Mouse (Mus musculus): Measurements from ENCODE around the gene Rab5if. TPM values are rescaled to one million over a fixed set of nuclear protein-coding genes. Genes with fewer than 3 reads are reported as not detected.
"Not testable (repeated sequence)": the region's sequence is repeated elsewhere in the genome, so short reads cannot be mapped to it uniquely, and the experiment has no call there.

The Rab5if gene
- polyA plus RNA-seq, 1 experiment from 2014 or later, result 174 TPM

DNA sequence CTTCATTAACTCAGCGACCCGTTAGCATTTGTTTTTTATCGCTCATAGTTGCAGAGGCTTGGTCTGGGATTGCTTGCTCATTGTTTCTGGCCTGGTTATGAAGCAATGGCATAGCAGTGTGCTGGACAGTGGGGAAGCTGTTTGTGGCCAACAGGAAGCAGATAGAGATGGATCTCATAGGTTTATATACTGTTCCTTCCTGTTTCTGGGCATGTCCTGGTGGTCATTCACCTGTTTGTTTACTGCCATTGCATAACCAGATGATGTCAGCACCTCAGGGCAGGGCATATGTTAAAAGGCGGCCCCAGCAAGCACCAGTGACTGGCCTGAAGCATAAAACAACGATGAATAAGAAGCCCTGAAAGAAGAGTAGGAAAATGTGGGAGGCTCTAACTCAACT is 12.4 kb upstream of the Rab5if start:
- WGBS, result 90% methylated on average over 5 of the region's 5 CpGs
- DNase-seq (ENCODE audit: low spot score) (no peak), ATAC-seq (ENCODE audit: low FRiP score) (no peak)
- no peak overlapping the region for H3K4me2 ChIP-seq (replicated peaks)
- H3K9me3 ChIP-seq (ENCODE audit: control insufficient read depth, low read length), result no peaks in the 10 kb centered on the region
- H3K4me1 ChIP-seq (replicated peaks; ENCODE audit: control insufficient read depth, insufficient read depth, low read length), result 0 out of 2 replicates have a peak, but pooled peaks cover 5% of the 10 kb centered on the region
- H3K27ac ChIP-seq, result no peak overlapping the region
- H3K9ac ChIP-seq, result no peak overlapping the region
- peaks cover 28% of the 10 kb centered on the region; the same call in 1 of the 2 replicates for H3K36me3 ChIP-seq (replicated peaks; ENCODE audit: control insufficient read depth, insufficient read depth)
- H3K4me3 ChIP-seq (replicated peaks; ENCODE audit: low read length), result no peak overlapping the region
- no peaks in the 10 kb centered on the region for H3K27me3 ChIP-seq (ENCODE audit: control insufficient read depth, insufficient read depth, low read length)

DNA sequence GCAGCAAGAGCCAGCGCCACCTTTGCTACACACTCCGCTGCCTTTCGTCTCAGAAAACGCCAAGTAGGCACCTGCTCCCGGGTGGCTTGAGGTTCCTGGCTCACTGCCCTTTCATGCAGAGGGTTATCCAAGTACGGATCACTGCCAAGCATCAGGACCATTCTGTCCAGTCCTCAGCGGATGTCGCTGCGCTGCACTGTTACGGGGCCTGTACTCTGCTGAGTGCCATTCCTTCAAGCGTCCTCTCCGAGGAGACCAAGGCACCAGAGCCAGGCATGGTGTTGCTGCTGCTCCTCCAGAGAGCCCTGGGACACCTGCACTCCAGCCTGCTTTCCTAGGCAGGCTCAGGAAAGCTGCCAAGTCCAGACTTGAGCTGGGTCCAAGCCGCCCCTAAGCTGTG is 9.3 kb upstream of the Rab5if start:
- not testable (repeated sequence) for H3K4me1 ChIP-seq (replicated peaks; ENCODE audit: control insufficient read depth, insufficient read depth, low read length); DNase-seq (ENCODE audit: low spot score); H3K9ac ChIP-seq; H3K4me3 ChIP-seq (replicated peaks; ENCODE audit: low read length); H3K27me3 ChIP-seq (ENCODE audit: control insufficient read depth, insufficient read depth, low read length); H3K27ac ChIP-seq; H3K9me3 ChIP-seq (ENCODE audit: control insufficient read depth, low read length); H3K4me2 ChIP-seq (replicated peaks)
- peak; percentile 53; the same call in 1 of the 2 replicates for ATAC-seq (ENCODE audit: low FRiP score)
- WGBS, result 71% methylated on average over 8 of the region's 13 CpGs
- H3K36me3 ChIP-seq (replicated peaks; ENCODE audit: control insufficient read depth, insufficient read depth), result peaks cover 37% of the 10 kb centered on the region

DNA sequence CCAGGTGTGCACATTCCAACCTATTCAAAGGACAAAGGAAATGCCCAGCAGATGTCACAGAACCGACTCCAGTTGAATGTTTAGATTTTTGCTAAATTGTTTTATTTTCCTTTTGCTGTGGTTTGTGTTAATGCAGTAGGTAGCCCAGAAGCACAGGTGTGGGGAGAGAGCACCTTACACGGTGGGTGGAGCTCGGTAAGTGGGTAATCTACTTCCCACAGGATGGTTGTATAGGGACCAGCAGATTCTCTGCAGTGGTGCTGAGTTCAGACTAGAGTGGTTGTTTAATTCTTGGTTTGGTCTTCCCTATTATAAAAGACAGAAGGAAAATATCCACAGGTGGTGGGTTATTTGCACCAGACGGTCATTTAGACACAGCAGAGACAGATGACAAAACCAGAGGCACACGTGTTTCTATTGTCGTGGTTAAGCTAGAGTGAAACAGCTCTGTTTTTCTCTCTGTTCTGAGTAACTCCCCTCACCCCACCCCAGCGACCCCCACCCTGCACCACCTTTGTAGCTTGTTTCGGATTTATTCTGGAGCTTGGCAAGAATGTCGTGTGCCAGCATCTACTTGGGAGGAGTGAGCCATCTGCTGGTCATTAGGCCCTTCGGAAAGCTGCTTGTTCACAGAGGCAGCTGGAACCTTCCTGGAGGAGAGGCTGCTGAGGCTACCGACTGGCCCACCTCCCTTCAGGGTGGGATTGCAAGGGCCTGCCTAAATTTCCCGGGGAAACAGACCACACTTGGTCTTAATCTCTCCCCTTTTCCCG is 8.7 kb upstream of the Rab5if start:
- ATAC-seq (ENCODE audit: low FRiP score) (peak; percentile 46; the same call in 1 of the 2 replicates), DNase-seq (ENCODE audit: low spot score) (peak; percentile 60)
- not testable (repeated sequence) for H3K27me3 ChIP-seq (ENCODE audit: control insufficient read depth, insufficient read depth, low read length)

DNA sequence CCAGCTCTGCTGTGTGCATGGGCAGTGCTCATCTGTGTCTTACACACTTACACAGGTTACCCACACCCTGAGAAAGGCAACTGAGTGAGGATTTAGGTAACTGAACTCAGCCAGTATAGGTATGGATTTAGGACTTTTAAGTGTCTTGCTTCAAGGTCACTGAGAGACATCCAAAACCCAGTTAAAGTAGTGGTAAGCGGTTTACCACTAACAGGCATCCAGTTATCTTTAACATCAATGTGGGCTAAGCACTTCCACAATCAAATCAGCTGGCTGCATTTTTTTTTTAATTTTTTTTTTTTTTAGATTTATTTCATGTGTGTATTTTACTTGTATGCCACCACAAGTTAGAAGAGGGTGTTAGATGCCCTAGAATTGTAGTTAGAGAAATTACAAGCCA is 6.6 kb upstream of the Rab5if start:
- ATAC-seq (ENCODE audit: low FRiP score) (no peak), DNase-seq (ENCODE audit: low spot score) (no peak)
- no peak overlapping the region for H3K9ac ChIP-seq
- no peaks in the 10 kb centered on the region for H3K27me3 ChIP-seq (ENCODE audit: control insufficient read depth, insufficient read depth, low read length)
- H3K36me3 ChIP-seq (replicated peaks; ENCODE audit: control insufficient read depth, insufficient read depth), result peaks cover 25% of the 10 kb centered on the region
- WGBS, result 92% methylated on average over 1 of the region's 1 CpGs
- H3K4me1 ChIP-seq (replicated peaks; ENCODE audit: control insufficient read depth, insufficient read depth, low read length), result peaks cover 3% of the 10 kb centered on the region
- H3K4me3 ChIP-seq (replicated peaks; ENCODE audit: low read length), result no peak overlapping the region
- no peak overlapping the region for H3K27ac ChIP-seq
- no peak overlapping the region for H3K4me2 ChIP-seq (replicated peaks)
- H3K9me3 ChIP-seq (ENCODE audit: control insufficient read depth, low read length), result no peaks in the 10 kb centered on the region

More for the DNA sequence above, 8.7 kb upstream of the Rab5if start:
- H3K36me3 ChIP-seq (replicated peaks; ENCODE audit: control insufficient read depth, insufficient read depth), result peaks cover 37% of the 10 kb centered on the region
- WGBS, result 50% methylated on average over 13 of the region's 13 CpGs
- H3K27ac ChIP-seq; H3K4me3 ChIP-seq (replicated peaks; ENCODE audit: low read length); H3K4me1 ChIP-seq (replicated peaks; ENCODE audit: control insufficient read depth, insufficient read depth, low read length); H3K9ac ChIP-seq; H3K9me3 ChIP-seq (ENCODE audit: control insufficient read depth, low read length); H3K4me2 ChIP-seq (replicated peaks): not testable (repeated sequence)

DNA sequence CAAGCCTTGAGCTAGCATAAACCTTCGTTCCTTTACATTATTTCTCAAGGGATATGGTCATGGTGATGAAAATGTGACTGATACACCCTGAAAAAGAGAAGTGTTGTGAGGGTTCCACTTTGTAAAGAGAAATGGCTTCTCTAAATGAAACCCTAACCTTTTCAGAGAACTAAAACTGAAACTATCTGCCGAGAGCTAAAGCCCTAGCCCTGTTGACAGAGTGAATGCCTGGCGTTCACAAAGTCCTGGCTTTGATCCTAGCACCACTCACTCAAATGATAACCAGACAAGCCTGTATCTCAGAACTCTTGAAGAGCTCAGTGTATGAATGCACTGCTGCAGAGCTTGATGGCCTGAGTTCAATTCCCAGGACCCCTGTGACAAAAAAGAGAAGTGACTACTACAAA is 5.5 kb upstream of the Rab5if start:
- Histone ChIP-seq H3K36me3 (replicated peaks; ENCODE audit: control insufficient read depth, insufficient read depth) (peaks cover 15% of the 10 kb centered on the region; the same call in 1 of the 2 replicates), H3K9ac (no peak overlapping the region), H3K4me3 (replicated peaks; ENCODE audit: low read length) (no peak overlapping the region), H3K4me2 (replicated peaks) (no peak overlapping the region), H3K9me3 (ENCODE audit: control insufficient read depth, low read length) (no peaks in the 10 kb centered on the region), H3K4me1 (replicated peaks; ENCODE audit: control insufficient read depth, insufficient read depth, low read length) (peaks cover 10% of the 10 kb centered on the region), H3K27ac (no peak overlapping the region), H3K27me3 (ENCODE audit: control insufficient read depth, insufficient read depth, low read length) (no peaks in the 10 kb centered on the region)
- ATAC-seq (ENCODE audit: low FRiP score) (no peak), DNase-seq (ENCODE audit: low spot score) (no peak)
- WGBS, result 86% methylated on average over 3 of the region's 3 CpGs

DNA sequence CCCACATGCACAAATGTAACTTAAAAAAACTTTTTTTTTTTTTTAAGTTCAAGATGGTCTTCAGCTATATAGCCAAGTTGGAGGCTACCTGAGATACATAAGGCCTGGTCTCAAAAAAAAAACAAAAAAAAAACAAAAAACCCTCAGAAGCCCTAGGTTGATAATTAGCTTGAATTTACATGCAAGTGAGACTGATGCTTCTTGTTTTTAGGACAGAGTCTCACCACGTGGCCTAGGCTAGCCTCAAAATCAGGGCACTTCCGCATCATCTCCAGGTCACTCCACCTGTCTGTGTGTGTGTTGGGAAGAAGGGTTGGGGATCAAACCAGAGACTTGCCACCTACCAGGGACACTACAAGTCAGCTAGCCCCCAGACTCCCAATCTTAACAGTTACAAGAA is 5.1 kb upstream of the Rab5if start, which contains the start of gene 4930518I15Rik:
Gene 4930518I15Rik, minus strand, starts transcription at position 112 of the 400 bp plus-strand sequence.
- Histone ChIP-seq H3K9ac (no peak within 1 kb of the TSS; the same call in 1 of the 2 replicates), H3K36me3 (replicated peaks; ENCODE audit: control insufficient read depth, insufficient read depth) (peaks cover 13% of the 10 kb centered on the region; the same call in 1 of the 2 replicates), H3K4me1 (replicated peaks; ENCODE audit: control insufficient read depth, insufficient read depth, low read length) (peaks cover 10% of the 10 kb centered on the region), H3K4me3 (replicated peaks; ENCODE audit: low read length) (no peak within 1 kb of the TSS), H3K4me2 (replicated peaks) (no peak within 1 kb of the TSS), H3K9me3 (ENCODE audit: control insufficient read depth, low read length) (no peaks in the 10 kb centered on the region), H3K27me3 (ENCODE audit: control insufficient read depth, insufficient read depth, low read length) (no peaks in the 10 kb centered on the region), H3K27ac (no peak within 1 kb of the TSS)
- DNase-seq (ENCODE audit: low spot score), result no peak
- no peak for ATAC-seq (ENCODE audit: low FRiP score)
- 90% methylated on average over 2 of the region's 2 CpGs for WGBS

DNA sequence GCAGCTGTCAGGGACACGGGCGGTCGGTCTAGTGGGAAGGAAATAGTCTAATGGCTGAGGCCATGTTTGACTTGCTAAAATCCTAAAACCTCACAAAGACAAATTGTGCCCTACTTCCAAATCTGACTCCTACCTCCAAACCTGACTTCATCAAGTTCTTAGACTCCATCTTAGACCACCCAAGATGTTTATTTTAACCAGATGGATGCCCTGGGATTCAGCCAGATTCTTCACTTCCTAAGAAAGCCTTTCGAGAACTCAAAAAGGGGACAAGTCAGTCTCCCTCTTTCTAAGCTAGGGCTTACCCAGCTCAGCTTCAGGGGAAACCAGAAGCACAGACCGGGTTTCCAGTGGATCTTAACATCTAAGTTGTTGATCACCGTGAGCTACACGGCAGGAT is 4.3 kb upstream of the Rab5if start:
- no peak for DNase-seq (ENCODE audit: low spot score)
- no peak overlapping the region for H3K4me2 ChIP-seq (replicated peaks)
- H3K36me3 ChIP-seq (replicated peaks; ENCODE audit: control insufficient read depth, insufficient read depth), result peaks cover 12% of the 10 kb centered on the region; the same call in 1 of the 2 replicates
- 91% methylated on average over 7 of the region's 7 CpGs for WGBS
- no peaks in the 10 kb centered on the region for H3K9me3 ChIP-seq (ENCODE audit: control insufficient read depth, low read length)
- no peaks in the 10 kb centered on the region for H3K27me3 ChIP-seq (ENCODE audit: control insufficient read depth, insufficient read depth, low read length)
- ATAC-seq (ENCODE audit: low FRiP score), result no peak
- H3K4me1 ChIP-seq (replicated peaks; ENCODE audit: control insufficient read depth, insufficient read depth, low read length), result peaks cover 11% of the 10 kb centered on the region
- no peak overlapping the region for H3K27ac ChIP-seq
- H3K4me3 ChIP-seq (replicated peaks; ENCODE audit: low read length), result no peak overlapping the region
- no peak overlapping the region for H3K9ac ChIP-seq

DNA sequence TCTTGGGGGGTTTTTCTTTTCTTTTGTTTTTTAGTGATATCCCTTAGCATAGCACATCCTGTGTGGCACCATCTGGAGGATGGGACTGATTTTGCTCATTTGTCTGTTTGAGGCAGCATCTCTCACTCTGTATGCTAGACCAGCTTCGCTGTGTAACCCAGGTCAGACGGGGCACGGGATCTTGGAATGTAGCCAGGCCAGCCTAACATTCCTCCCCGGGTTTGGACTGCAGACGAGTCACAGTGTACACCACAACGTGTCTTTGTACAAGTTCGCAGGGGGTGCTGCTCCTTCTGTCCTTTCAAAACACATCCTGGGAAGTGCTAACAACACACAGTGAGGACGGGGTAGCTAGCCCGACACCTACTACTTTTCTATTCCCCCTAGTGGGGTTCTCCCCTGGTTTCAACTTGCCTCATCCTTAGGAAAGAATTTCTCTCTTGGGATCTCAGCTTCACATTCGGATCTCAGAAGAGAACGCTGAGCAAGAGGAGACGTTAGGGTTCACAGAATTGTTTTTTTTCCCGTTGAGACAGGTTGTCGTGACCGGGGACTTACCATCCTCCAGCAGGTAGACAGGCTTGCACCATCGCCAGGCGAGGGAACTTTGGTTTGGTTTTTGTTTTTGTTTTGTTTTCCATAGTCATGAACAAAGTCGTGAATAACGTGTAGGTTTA is 749 bp upstream of the Rab5if start:
- Histone ChIP-seq H3K4me2 (replicated peaks) (peak overlapping the region; percentile 72), H3K27me3 (ENCODE audit: control insufficient read depth, insufficient read depth, low read length) (no peaks in the 10 kb centered on the region), H3K9me3 (ENCODE audit: control insufficient read depth, low read length) (no peaks in the 10 kb centered on the region), H3K9ac (peak overlapping the region; percentile 83), H3K27ac (peak overlapping the region; percentile 90), H3K4me1 (replicated peaks; ENCODE audit: control insufficient read depth, insufficient read depth, low read length) (peaks cover 22% of the 10 kb centered on the region), H3K4me3 (replicated peaks; ENCODE audit: low read length) (peak overlapping the region; percentile 66), H3K36me3 (replicated peaks; ENCODE audit: control insufficient read depth, insufficient read depth) (peaks cover 27% of the 10 kb centered on the region)
- under 1% methylated on average over 19 of the region's 19 CpGs for WGBS
- ATAC-seq (ENCODE audit: low FRiP score) (no peak), DNase-seq (ENCODE audit: low spot score) (peak; percentile 47)

DNA sequence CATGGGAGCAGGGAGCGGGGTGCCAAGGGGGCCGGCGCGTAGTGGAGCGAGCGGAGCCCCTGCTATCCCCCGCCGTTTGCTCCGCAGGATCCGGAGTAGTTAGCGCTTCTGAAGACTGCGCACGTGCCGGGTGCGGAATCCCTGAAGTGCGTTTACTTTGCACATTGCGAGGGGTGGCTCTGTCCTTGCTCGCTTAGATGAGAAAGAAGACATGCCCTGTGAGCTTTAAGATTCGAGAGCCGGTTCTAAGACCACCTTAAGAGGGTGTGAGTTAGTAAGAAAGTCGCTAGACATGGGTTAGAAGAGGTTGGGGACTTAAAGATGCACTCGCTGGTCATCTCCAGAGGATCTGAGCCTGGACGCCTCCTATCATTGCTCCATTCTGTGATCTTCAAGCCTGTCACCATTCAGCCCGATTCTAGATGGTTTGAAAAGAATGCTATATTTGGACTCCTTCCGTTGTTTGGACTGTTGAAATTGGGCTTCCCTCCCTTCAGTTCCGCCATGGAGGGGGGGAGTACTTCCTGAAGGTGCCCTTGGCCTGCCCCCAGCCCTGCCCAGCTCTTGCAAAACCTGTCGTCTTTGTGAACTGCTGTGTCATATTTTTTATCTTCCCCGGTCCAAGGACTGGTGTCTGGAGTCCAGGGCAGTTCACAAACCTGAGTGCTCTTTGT is 696 bp downstream of the Rab5if start:
- ATAC-seq (ENCODE audit: low FRiP score), result no peak; the same call in 1 of the 2 replicates
- Histone ChIP-seq H3K4me1 (replicated peaks; ENCODE audit: control insufficient read depth, insufficient read depth, low read length) (peaks cover 22% of the 10 kb centered on the region), H3K27ac (peak overlapping the region; percentile 90), H3K9me3 (ENCODE audit: control insufficient read depth, low read length) (no peaks in the 10 kb centered on the region), H3K36me3 (replicated peaks; ENCODE audit: control insufficient read depth, insufficient read depth) (peaks cover 39% of the 10 kb centered on the region), H3K9ac (peak overlapping the region; percentile 83), H3K4me2 (replicated peaks) (peak overlapping the region; percentile 86), H3K4me3 (replicated peaks; ENCODE audit: low read length) (peak overlapping the region; percentile 66), H3K27me3 (ENCODE audit: control insufficient read depth, insufficient read depth, low read length) (no peaks in the 10 kb centered on the region)
- no peak for DNase-seq (ENCODE audit: low spot score)
- 4% methylated on average over 28 of the region's 28 CpGs for WGBS

Measured in hindbrain, embryonic 14.5 days (tissue).